In the genomic region with DNA sequence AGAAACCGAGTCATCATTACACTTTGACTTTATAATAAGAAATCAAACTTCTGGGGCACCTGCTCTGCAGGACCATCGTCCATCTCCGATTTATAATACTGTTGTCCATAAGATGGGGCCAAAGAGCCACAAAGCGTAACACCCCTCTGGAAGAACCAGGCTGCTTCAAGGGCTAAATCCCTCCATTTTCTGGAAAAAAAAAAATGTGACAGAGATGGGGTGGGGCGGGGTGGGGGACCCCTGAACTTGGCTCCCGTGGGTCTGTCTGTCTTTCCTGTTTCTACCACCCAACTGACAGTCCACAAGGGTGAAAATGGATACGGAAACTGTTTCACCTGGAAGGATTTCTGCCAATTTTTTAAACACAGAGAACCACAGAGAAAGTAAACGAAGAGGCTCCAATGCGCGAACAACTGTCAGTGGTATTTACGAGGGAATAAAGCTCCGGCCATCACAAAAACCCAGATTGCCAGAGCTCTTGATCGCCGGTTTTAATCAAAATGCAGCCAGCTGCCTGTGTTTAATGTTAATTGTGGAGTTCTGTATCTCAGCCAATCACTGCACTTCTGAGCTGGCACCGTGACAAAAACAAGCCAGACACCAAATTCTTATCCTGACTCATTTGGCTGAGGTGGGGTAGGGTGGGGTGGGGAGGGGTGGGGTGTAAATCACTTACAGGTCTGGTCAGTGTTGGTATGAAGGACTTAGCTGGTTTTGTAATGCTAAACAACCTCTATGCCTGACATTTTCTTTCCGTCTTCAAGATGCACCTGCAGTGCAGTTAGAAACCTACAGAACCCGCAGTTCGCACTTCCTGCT, we compare ENCODE assay signal across 7 mouse cellular contexts.
DNase-seq lines count a peak whose midpoint lies in the region; ATAC-seq lines count a peak whose summit lies in the region.

No protein-coding gene starts in this region.

- ATAC-seq in limb, embryonic 11.5 days (ENCODE audit: insufficient number of reproducible peaks, low FRiP score, low TSS enrichment, low read depth): no peak; the same call in 1 of the 2 replicates
- peak; percentile 60 for ATAC-seq in midbrain, embryonic 11.5 days (ENCODE audit: low FRiP score)

- peaks cover 14% of the 10 kb centered on the region; the same call in 1 of the 2 replicates for H3K4me1 ChIP-seq in limb, embryonic 11.5 days (ENCODE audit: control insufficient read depth, insufficient read depth, low read length)
- H3K4me1 ChIP-seq in midbrain, embryonic 11.5 days (ENCODE audit: control insufficient read depth, insufficient read depth, low read length): peaks cover 11% of the 10 kb centered on the region; the same call in 1 of the 2 replicates

- no peaks in the 10 kb centered on the region for H3K9me3 ChIP-seq in limb, embryonic 11.5 days (ENCODE audit: control insufficient read depth, low read length)
- no peaks in the 10 kb centered on the region for H3K9me3 ChIP-seq in midbrain, embryonic 11.5 days (ENCODE audit: control insufficient read depth, low read length)

- no peak overlapping the region for H3K27ac ChIP-seq in limb, embryonic 11.5 days (replicated peaks; ENCODE audit: low read depth, low read length)
- no peak overlapping the region for H3K27ac ChIP-seq in midbrain, embryonic 11.5 days (ENCODE audit: low read depth, low read length)

- no peaks in the 10 kb centered on the region for H3K36me3 ChIP-seq in limb, embryonic 11.5 days (ENCODE audit: control insufficient read depth, insufficient read depth, low read length)
- no peaks in the 10 kb centered on the region for H3K36me3 ChIP-seq in midbrain, embryonic 11.5 days (ENCODE audit: control insufficient read depth, insufficient read depth, low read length)

- 6% methylated on average over 18 of the region's 18 CpGs for WGBS in limb, embryonic 11.5 days
- 10% methylated on average over 18 of the region's 18 CpGs for WGBS in midbrain, embryonic 11.5 days

- peak; percentile 74 for DNase-seq in adipocyte (ENCODE audit: low spot score)
- peak; percentile 52 for DNase-seq in cerebellum, adult 9-10 months
- DNase-seq in frontal cortex, postnatal 10 days (ENCODE audit: low spot score in 2 of 2): peak; percentile 53 to 54
- DNase-seq in kidney, adult 11 months: peak; percentile 82
- DNase-seq in limb, embryonic 11.5 days (ENCODE audit: low spot score): peak; percentile 54
- DNase-seq in midbrain, embryonic 11.5 days (ENCODE audit: low spot score, missing footprints): peak; percentile 88
- peak; percentile 48 to 59 for DNase-seq in urinary bladder, adult 18-20 months (ENCODE audit: low spot score in 2 of 2)

- H3K27me3 ChIP-seq in limb, embryonic 11.5 days (ENCODE audit: control insufficient read depth, insufficient read depth, low read length): no peaks in the 10 kb centered on the region
- H3K27me3 ChIP-seq in midbrain, embryonic 11.5 days (ENCODE audit: control insufficient read depth, insufficient read depth, low read length): peaks cover 2% of the 10 kb centered on the region

- peak overlapping the region; percentile 53 for H3K4me2 ChIP-seq in limb, embryonic 11.5 days (ENCODE audit: low read depth, severe bottlenecking)
- H3K4me2 ChIP-seq in midbrain, embryonic 11.5 days: peak overlapping the region; percentile 43

- H3K4me3 ChIP-seq in limb, embryonic 11.5 days (ENCODE audit: low read depth, low read length): 0 out of 2 replicates have a peak overlapping the region, but pooled peaks have one; percentile 9
- no peak overlapping the region for H3K4me3 ChIP-seq in midbrain, embryonic 11.5 days (ENCODE audit: low read depth, low read length)

- H3K9ac ChIP-seq in limb, embryonic 11.5 days (ENCODE audit: low read length): no peak overlapping the region
- H3K9ac ChIP-seq in midbrain, embryonic 11.5 days (ENCODE audit: low read length): no peak overlapping the region
